Mouse (Mus musculus): ENCODE measurements around the gene Slc11a1. TPM values are rescaled to one million over a fixed set of nuclear protein-coding genes. Genes with fewer than 3 reads are reported as not detected.
A peak's percentile ranks its signal among the peaks of the same experiment; 100 is the strongest.

The Slc11a1 gene
- polyA plus RNA-seq, 1 experiment, result 13.2 TPM

GRCm38 (mm10) chr1:74353453-74354229 is 21.4 kb upstream of the Slc11a1 start:
- no peak for DNase-seq (ENCODE audit: low spot score)

GRCm38 (mm10) chr1:74357531-74357930 is 17.5 kb upstream of the Slc11a1 start:
- no peak for DNase-seq (ENCODE audit: low spot score)

- no peak for DNase-seq (ENCODE audit: low spot score)
Observed at GRCm38 (mm10) chr1:74359952-74360517, 15.0 kb upstream of the Slc11a1 start.

GRCm38 (mm10) chr1:74361812-74362211 is 13.2 kb upstream of the Slc11a1 start, which contains the start of gene Catip:
TSS of gene Catip (plus strand) at chr1:74362108.
- DNase-seq (ENCODE audit: low spot score), result no peak

GRCm38 (mm10) chr1:74362325-74363229 is 12.4 kb upstream of the Slc11a1 start:
- DNase-seq (ENCODE audit: low spot score), result no peak

GRCm38 (mm10) chr1:74363437-74363836 is 11.6 kb upstream of the Slc11a1 start:
- no peak for DNase-seq (ENCODE audit: low spot score)

- DNase-seq (ENCODE audit: low spot score), result no peak
Observed at GRCm38 (mm10) chr1:74364270-74364669, 10.7 kb upstream of the Slc11a1 start.

GRCm38 (mm10) chr1:74367886-74368645 is 6.9 kb upstream of the Slc11a1 start:
- DNase-seq (ENCODE audit: low spot score), result no peak

GRCm38 (mm10) chr1:74370040-74370439 is 5.0 kb upstream of the Slc11a1 start:
- DNase-seq (ENCODE audit: low spot score), result no peak

- DNase-seq (ENCODE audit: low spot score), result no peak
Observed at GRCm38 (mm10) chr1:74373372-74373771, 1.6 kb upstream of the Slc11a1 start.

GRCm38 (mm10) chr1:74375561-74375960 is 566 bp downstream of the Slc11a1 start:
- DNase-seq (ENCODE audit: low spot score), result no peak

GRCm38 (mm10) chr1:74376396-74376795 is 1.4 kb downstream of the Slc11a1 start:
- DNase-seq (ENCODE audit: low spot score), result no peak

- DNase-seq (ENCODE audit: low spot score), result no peak
Observed at GRCm38 (mm10) chr1:74379058-74379504, 4.1 kb downstream of the Slc11a1 start.

- no peak for DNase-seq (ENCODE audit: low spot score)
Observed at GRCm38 (mm10) chr1:74380484-74380883, 5.5 kb downstream of the Slc11a1 start.

- DNase-seq (ENCODE audit: low spot score), result no peak
Observed at GRCm38 (mm10) chr1:74381588-74382021, 6.6 kb downstream of the Slc11a1 start.

GRCm38 (mm10) chr1:74383385-74383784 is 8.4 kb downstream of the Slc11a1 start:
- no peak for DNase-seq (ENCODE audit: low spot score)

GRCm38 (mm10) chr1:74384525-74384924 is 9.5 kb downstream of the Slc11a1 start:
- no peak for DNase-seq (ENCODE audit: low spot score)

- no peak for DNase-seq (ENCODE audit: low spot score)
Observed at GRCm38 (mm10) chr1:74385064-74385463, 10.1 kb downstream of the Slc11a1 start.

GRCm38 (mm10) chr1:74385531-74385930 is 10.5 kb downstream of the Slc11a1 start:
- DNase-seq (ENCODE audit: low spot score), result no peak

- DNase-seq (ENCODE audit: low spot score), result no peak
Observed at GRCm38 (mm10) chr1:74386363-74386713, 11.3 kb downstream of the Slc11a1 start.

GRCm38 (mm10) chr1:74386714-74387385 is 11.9 kb downstream of the Slc11a1 start:
- DNase-seq (ENCODE audit: low spot score), result peak; percentile 94

Data from urinary bladder, adult 2 months (tissue).